8 mouse cellular contexts compared by ENCODE assay signal in the genomic region with DNA sequence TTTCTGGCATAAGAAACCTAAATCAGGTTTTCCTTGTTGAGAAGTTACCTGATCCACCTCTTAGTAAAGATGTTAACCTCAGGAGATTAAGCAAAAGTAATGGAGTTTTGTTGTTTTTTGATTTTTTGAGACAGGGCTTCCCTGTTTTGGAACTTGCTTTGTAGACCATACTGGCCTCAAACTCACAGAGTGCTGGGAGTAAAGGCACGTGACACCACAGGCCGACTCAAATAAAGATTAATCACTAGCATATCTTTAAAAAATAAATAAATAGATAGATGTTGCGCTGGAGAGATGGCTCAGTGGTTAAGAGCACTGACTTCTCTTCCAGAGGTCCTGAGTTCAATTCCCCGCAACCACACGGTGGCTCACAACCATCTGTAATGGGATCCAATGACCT. TPM values are rescaled to one million over a fixed set of nuclear protein-coding genes. Genes with fewer than 3 reads are reported as not detected.
DNase-seq lines count a peak whose midpoint lies in the region; ATAC-seq and TF ChIP-seq lines count a peak whose summit lies in the region.

No protein-coding gene starts in this region.

- ATAC-seq in megakaryocyte, adult 5-6 weeks (ENCODE audit: poor library complexity, severe bottlenecking) = no peak
- no peak for ATAC-seq in limb, embryonic 14.5 days (ENCODE audit: low FRiP score, low read depth)
- ATAC-seq in stomach, embryonic 16.5 days (ENCODE audit: insufficient read depth, low FRiP score) = no peak

- peak overlapping the region; percentile 90 for H3K27ac ChIP-seq in limb, embryonic 14.5 days (replicated peaks; ENCODE audit: low read depth, low read length)
- peak overlapping the region; percentile 93 for H3K27ac ChIP-seq in stomach, embryonic 16.5 days (ENCODE audit: low read length)

- H3K9ac ChIP-seq in limb, embryonic 14.5 days (ENCODE audit: low read depth, low read length, severe bottlenecking) = peak overlapping the region; percentile 53
- H3K9ac ChIP-seq in stomach, embryonic 16.5 days (ENCODE audit: low read length) = peak overlapping the region; percentile 92

- no peaks in the 10 kb centered on the region for H3K27me3 ChIP-seq in megakaryocyte, embryonic 14.5 days (replicated peaks)
- H3K27me3 ChIP-seq in limb, embryonic 14.5 days (ENCODE audit: control insufficient read depth, insufficient read depth, low read length) = no peaks in the 10 kb centered on the region
- no peaks in the 10 kb centered on the region for H3K27me3 ChIP-seq in stomach, embryonic 16.5 days (ENCODE audit: control insufficient read depth, insufficient read depth, low read length)

- H3K4me1 ChIP-seq in megakaryocyte, embryonic 14.5 days = peaks cover 41% of the 10 kb centered on the region
- H3K4me1 ChIP-seq in limb, embryonic 14.5 days (ENCODE audit: control insufficient read depth, insufficient read depth, low read length) = peaks cover 15% of the 10 kb centered on the region
- peaks cover 24% of the 10 kb centered on the region for H3K4me1 ChIP-seq in stomach, embryonic 16.5 days (ENCODE audit: control insufficient read depth, insufficient read depth, low read length)

- H3K4me2 ChIP-seq in limb, embryonic 14.5 days (replicated peaks; ENCODE audit: low read depth, low read length, severe bottlenecking) = peak overlapping the region; percentile 76
- H3K4me2 ChIP-seq in stomach, embryonic 16.5 days (ENCODE audit: low read depth, low read length) = peak overlapping the region; percentile 67

- DNase-seq in cerebellum, adult 11-12 months = peak; percentile 26
- DNase-seq in cerebellum, adult 9-10 months = no peak
- no peak for DNase-seq in limb, embryonic 14.5 days (ENCODE audit: low spot score)
- DNase-seq in thymus, postnatal 36 days = no peak
- DNase-seq in left cerebral cortex, adult 8-10 months (ENCODE audit: low spot score in 2 of 2) = no peak

- no peak for TF ChIP-seq POLR2A in limb, embryonic 14.5 days (IDR thresholded peaks at IDR 0.05; ENCODE audit: borderline replicate concordance, extremely low read depth, insufficient read depth, insufficient read length)

- H3K9me3 ChIP-seq in megakaryocyte, embryonic 14.5 days = no peaks in the 10 kb centered on the region
- no peaks in the 10 kb centered on the region for H3K9me3 ChIP-seq in limb, embryonic 14.5 days (ENCODE audit: control insufficient read depth, low read length)
- H3K9me3 ChIP-seq in stomach, embryonic 16.5 days (replicated peaks; ENCODE audit: control insufficient read depth, low read length) = no peaks in the 10 kb centered on the region

- 79% methylated on average over 5 of the region's 5 CpGs for WGBS in limb, embryonic 14.5 days
- 52% methylated on average over 5 of the region's 5 CpGs for WGBS in stomach, embryonic 16.5 days

- peak overlapping the region; percentile 92 for H3K4me3 ChIP-seq in megakaryocyte, embryonic 14.5 days (replicated peaks)
- H3K4me3 ChIP-seq in limb, embryonic 14.5 days (replicated peaks; ENCODE audit: low read length) = peak overlapping the region; percentile 81
- peak overlapping the region; percentile 76 for H3K4me3 ChIP-seq in stomach, embryonic 16.5 days (replicated peaks; ENCODE audit: low read length)

- H3K36me3 ChIP-seq in megakaryocyte, embryonic 14.5 days (replicated peaks; ENCODE audit: low read length) = peaks cover 3% of the 10 kb centered on the region
- peaks cover 2% of the 10 kb centered on the region; the same call in 1 of the 2 replicates for H3K36me3 ChIP-seq in limb, embryonic 14.5 days (ENCODE audit: control insufficient read depth, insufficient read depth, low read length)
- no peaks in the 10 kb centered on the region for H3K36me3 ChIP-seq in stomach, embryonic 16.5 days (ENCODE audit: control insufficient read depth, insufficient read depth, low read length)

RNA-seq across cellular contexts. Expression of gene Ubap2, which starts 1.0 kb away (rescaled TPM):
- 277 and 564 TPM in 2 replicates for polyA plus RNA-seq in megakaryocyte, embryonic 14.5 days (2012; ENCODE audit: insufficient read depth, low replicate concordance)
- 26.1 and 35.6 TPM in 2 replicates for total RNA-seq in megakaryocyte, adult 5-6 weeks (2015)
- total RNA-seq in megakaryocyte, adult 5-6 weeks (2017) = 11.3 and 12.3 TPM in 2 replicates
- polyA plus RNA-seq in limb, embryonic 14.5 days (2012; rRNA removed) = 71.3 and 99.1 TPM in 2 replicates
- polyA plus RNA-seq in limb, embryonic 14.5 days (2014; fragmentation: Nextera tagmentation; extraction: Ambion mirVana) = 57.5 and 61.2 TPM in 2 replicates
- 51.9 and 55.2 TPM in 2 replicates for polyA plus RNA-seq in stomach, embryonic 16.5 days (2015; fragmentation: Nextera tagmentation; extraction: Ambion mirVana)
- total RNA-seq in left cerebral cortex, adult 8-10 months (2022) = 10 to 100 TPM; 38.8 to 46.3 (median 45.3) TPM

RNA-seq across cellular contexts. Expression of gene Dcaf12, which starts 38.8 kb away (rescaled TPM):
- 21.1 and 26.3 TPM in 2 replicates for polyA plus RNA-seq in megakaryocyte, embryonic 14.5 days (2012; ENCODE audit: insufficient read depth, low replicate concordance)
- total RNA-seq in megakaryocyte, adult 5-6 weeks (2015) = 50.4 and 52.9 TPM in 2 replicates
- 46.9 and 51.0 TPM in 2 replicates for total RNA-seq in megakaryocyte, adult 5-6 weeks (2017)
- 35.4 and 41.0 TPM in 2 replicates for polyA plus RNA-seq in limb, embryonic 14.5 days (2012; rRNA removed)
- 42.4 and 43.4 TPM in 2 replicates for polyA plus RNA-seq in limb, embryonic 14.5 days (2014; fragmentation: Nextera tagmentation; extraction: Ambion mirVana)
- 62.9 and 65.0 TPM in 2 replicates for polyA plus RNA-seq in stomach, embryonic 16.5 days (2015; fragmentation: Nextera tagmentation; extraction: Ambion mirVana)
- total RNA-seq in left cerebral cortex, adult 8-10 months (2022) = 10 to 100 TPM; 37.5 to 39.5 (median 38.6) TPM
